Comparison of ENCODE assay signal across 14 mouse cellular contexts in the genomic region with DNA sequence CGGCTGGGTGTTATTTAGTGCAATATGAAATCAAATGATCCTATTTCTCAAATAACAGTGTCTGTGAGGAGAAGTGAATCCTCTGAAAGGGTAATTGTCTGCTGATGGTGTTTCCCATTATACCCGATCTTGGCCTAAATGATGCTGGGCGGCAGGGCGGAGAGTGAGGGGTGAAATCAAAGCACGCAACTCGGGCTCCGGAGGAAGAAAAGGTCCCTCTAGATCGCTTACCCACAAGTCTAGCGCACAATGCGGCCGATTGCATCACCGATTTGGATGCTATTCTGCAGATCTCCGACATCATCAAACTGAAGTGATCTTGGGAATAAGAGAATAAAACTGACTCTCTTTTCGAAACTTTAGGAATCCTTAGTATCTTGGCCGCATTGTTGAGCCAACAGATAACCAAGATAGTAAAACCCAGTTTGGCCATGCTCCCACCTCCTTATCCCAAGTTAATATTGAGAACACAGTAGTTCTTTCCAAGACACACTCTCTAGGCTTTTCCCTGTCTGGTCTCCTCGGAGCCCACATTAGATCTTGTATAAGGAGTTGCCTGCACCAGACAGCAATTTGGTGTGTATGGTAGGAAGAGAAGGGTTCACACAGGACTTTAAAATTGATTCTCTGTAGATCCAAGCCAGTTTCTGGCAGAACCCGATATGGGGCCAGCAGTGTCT. TPM values are rescaled to one million over a fixed set of nuclear protein-coding genes. Genes with fewer than 3 reads are reported as not detected.
A peak's percentile ranks its signal among the peaks of the same experiment; 100 is the strongest.
DNase-seq lines count a peak whose midpoint lies in the region; ATAC-seq lines count a peak whose summit lies in the region.
"Had no signal": no experiment of that assay in that cellular context is flagged by ENCODE, and none has a peak within 500 bp of the region (broad histone marks: within the 10 kb centered on the region; RNA-seq: fewer than 3 reads in every experiment).

No protein-coding gene starts in this region.

- H3K27ac ChIP-seq in forebrain, embryonic 10.5 days, result no peak overlapping the region; the same call in 1 of the 2 replicates
- H3K27ac ChIP-seq in forebrain, embryonic 15.5 days (replicated peaks), result no peak overlapping the region; the same call in 1 of the 2 replicates
- peak overlapping the region; percentile 81; the same call in 1 of the 2 replicates for H3K27ac ChIP-seq in hindbrain, embryonic 14.5 days
- no peak overlapping the region for H3K27ac ChIP-seq in neural tube, embryonic 11.5 days (ENCODE audit: low read depth, low read length)
- H3K27ac ChIP-seq: limb, embryonic 13.5 days had no signal

- WGBS in forebrain, embryonic 10.5 days, result 3% methylated on average over 17 of the region's 17 CpGs
- whole genome bisulfite sequencing in forebrain, embryonic 15.5 days, result 4% methylated on average over 17 of the region's 17 CpGs
- WGBS in hindbrain, embryonic 14.5 days, result 3% methylated on average over 17 of the region's 17 CpGs
- 2% methylated on average over 17 of the region's 17 CpGs for WGBS in neural tube, embryonic 11.5 days

- peak overlapping the region; percentile 24; the same call in 1 of the 2 replicates for H3K4me3 ChIP-seq in forebrain, embryonic 10.5 days
- no peak overlapping the region for H3K4me3 ChIP-seq in forebrain, embryonic 15.5 days
- peak overlapping the region; percentile 11; the same call in 1 of the 2 replicates for H3K4me3 ChIP-seq in hindbrain, embryonic 14.5 days (replicated peaks; ENCODE audit: low read length)
- H3K4me3 ChIP-seq in neural tube, embryonic 11.5 days (ENCODE audit: low read depth, low read length), result no peak overlapping the region
- H3K4me3 ChIP-seq: limb, embryonic 13.5 days had no signal

- H3K27me3 ChIP-seq in forebrain, embryonic 10.5 days (ENCODE audit: poor library complexity, severe bottlenecking), result peaks cover 100% of the 10 kb centered on the region
- peaks cover 76% of the 10 kb centered on the region for H3K27me3 ChIP-seq in forebrain, embryonic 15.5 days
- H3K27me3 ChIP-seq in hindbrain, embryonic 14.5 days (ENCODE audit: control insufficient read depth, insufficient read depth, low read length), result peaks cover 88% of the 10 kb centered on the region
- H3K27me3 ChIP-seq in neural tube, embryonic 11.5 days (ENCODE audit: control insufficient read depth, insufficient read depth, low read length), result peaks cover 79% of the 10 kb centered on the region

- H3K4me2 ChIP-seq in forebrain, embryonic 15.5 days (replicated peaks), result no peak overlapping the region
- peak overlapping the region; percentile 51 for H3K4me2 ChIP-seq in hindbrain, embryonic 14.5 days (replicated peaks)
- H3K4me2 ChIP-seq in neural tube, embryonic 11.5 days (ENCODE audit: low read depth), result no peak overlapping the region; the same call in 1 of the 2 replicates
- H3K4me2 ChIP-seq: limb, embryonic 13.5 days had no signal

- no peak overlapping the region for H3K9ac ChIP-seq in forebrain, embryonic 15.5 days (replicated peaks)
- H3K9ac ChIP-seq in hindbrain, embryonic 14.5 days, result 0 out of 2 replicates have a peak overlapping the region, but pooled peaks have one; percentile 48
- no peak overlapping the region for H3K9ac ChIP-seq in neural tube, embryonic 11.5 days (ENCODE audit: low read length)
- H3K9ac ChIP-seq: limb, embryonic 13.5 days had no signal

- no peak for ATAC-seq in forebrain, embryonic 15.5 days (replicated peaks)
- ATAC-seq in hindbrain, embryonic 14.5 days (ENCODE audit: low FRiP score), result no peak
- ATAC-seq in neural tube, embryonic 11.5 days (ENCODE audit: insufficient read depth, low FRiP score, low TSS enrichment), result no peak
- no peak for ATAC-seq in inflammation-experienced regulatory T-cells, adult 6 months
- ATAC-seq in monocyte, adult 5-6 weeks (replicated peaks; ENCODE audit: insufficient number of reproducible peaks, low FRiP score, low TSS enrichment, poor library complexity, severe bottlenecking), result no peak
- ATAC-seq: lung, postnatal 0 days had no signal

- no peaks in the 10 kb centered on the region for H3K36me3 ChIP-seq in forebrain, embryonic 10.5 days (replicated peaks)
- no peaks in the 10 kb centered on the region for H3K36me3 ChIP-seq in forebrain, embryonic 15.5 days
- no peaks in the 10 kb centered on the region for H3K36me3 ChIP-seq in hindbrain, embryonic 14.5 days (replicated peaks; ENCODE audit: control insufficient read depth, insufficient read depth)
- no peaks in the 10 kb centered on the region for H3K36me3 ChIP-seq in neural tube, embryonic 11.5 days (ENCODE audit: control insufficient read depth, insufficient read depth, low read length)
- H3K36me3 ChIP-seq: limb, embryonic 13.5 days had no signal

- no peaks in the 10 kb centered on the region for H3K9me3 ChIP-seq in forebrain, embryonic 10.5 days
- no peaks in the 10 kb centered on the region for H3K9me3 ChIP-seq in forebrain, embryonic 15.5 days
- no peaks in the 10 kb centered on the region for H3K9me3 ChIP-seq in hindbrain, embryonic 14.5 days (ENCODE audit: control insufficient read depth, low read length)
- H3K9me3 ChIP-seq in neural tube, embryonic 11.5 days (ENCODE audit: control insufficient read depth, low read length), result no peaks in the 10 kb centered on the region
- H3K9me3 ChIP-seq: limb, embryonic 13.5 days had no signal

- peaks cover 69% of the 10 kb centered on the region for H3K4me1 ChIP-seq in forebrain, embryonic 10.5 days
- H3K4me1 ChIP-seq in forebrain, embryonic 15.5 days, result peaks cover 48% of the 10 kb centered on the region
- peaks cover 15% of the 10 kb centered on the region; the same call in 1 of the 2 replicates for H3K4me1 ChIP-seq in hindbrain, embryonic 14.5 days (replicated peaks; ENCODE audit: control insufficient read depth, insufficient read depth, low read length)
- H3K4me1 ChIP-seq in neural tube, embryonic 11.5 days (ENCODE audit: control insufficient read depth, insufficient read depth, low read length), result peaks cover 17% of the 10 kb centered on the region

- peak; percentile 41 for DNase-seq in forebrain, embryonic 10.5 days (ENCODE audit: extremely low spot score, low spot score)
- DNase-seq in embryo, embryonic 11 days, result peak; percentile 65
- DNase-seq in hindbrain, embryonic 14.5 days (ENCODE audit: low spot score), result no peak
- peak; percentile 57 for DNase-seq in neural tube, embryonic 11.5 days (ENCODE audit: low spot score)
- DNase-seq in layer of hippocampus, adult 8-10 months (ENCODE audit: low spot score in 2 of 2), result no peak
- DNase-seq: adrenal gland, postnatal 10 days; gastrocnemius, postnatal 25 days; spleen, adult 18-20 months; thymus, adult 18-20 months had no signal

RNA-seq across cellular contexts. Expression of gene Kiz, which starts 18.7 kb away (rescaled TPM):
- polyA plus RNA-seq in forebrain, embryonic 10.5 days (2016; fragmentation: Nextera tagmentation; extraction: Ambion mirVana), result 23.9 and 27.5 TPM in 2 replicates
- polyA plus RNA-seq in forebrain, embryonic 15.5 days (2015; fragmentation: Nextera tagmentation; extraction: Ambion mirVana), result 23.4 and 26.4 TPM in 2 replicates
- 27.2 and 27.4 TPM in 2 replicates for polyA plus RNA-seq in hindbrain, embryonic 14.5 days (2014; fragmentation: Nextera tagmentation; extraction: Ambion mirVana)
- polyA plus RNA-seq in neural tube, embryonic 11.5 days (2014; fragmentation: Nextera tagmentation; extraction: Ambion mirVana), result 29.3 and 31.0 TPM in 2 replicates
- 10 to 100 TPM; 15.0 to 27.4 (median 22.9) TPM for polyA plus RNA-seq in inflammation-experienced regulatory T-cells, adult 6 months (2017; shearing (Covaris generic))
- 28.7 to 31.7 TPM (median 30.8 TPM) in 3 replicates for total RNA-seq in monocyte, adult 5-6 weeks (2017)
- 10 to 100 TPM; 20.9 to 27.1 (median 24.5) TPM for total RNA-seq in layer of hippocampus, adult 8-10 months (2022)

Comparison
In these comparisons a context has a peak if more than half of its experiments do, and no peak if none do; other contexts are left out.
1. H3K4me3 ChIP-seq: peak in forebrain, embryonic 10.5 days (single experiment) and hindbrain, embryonic 14.5 days (single experiment); none in forebrain, embryonic 15.5 days (single experiment) and neural tube, embryonic 11.5 days (single experiment).
2. DNase-seq: peak in forebrain, embryonic 10.5 days (single experiment), embryo, embryonic 11 days (single experiment) and neural tube, embryonic 11.5 days (single experiment); none in hindbrain, embryonic 14.5 days (single experiment) and layer of hippocampus, adult 8-10 months (0 of 2).